Mouse (Mus musculus) kidney, adult 2 months (tissue): Measurements from ENCODE around the gene Ttc7b. TPM values are rescaled to one million over a fixed set of nuclear protein-coding genes. Genes with fewer than 3 reads are reported as not detected.

Source experiments
- DNase-seq: peaks from one replicate; pipeline ENCODE4 v3.0.0; 2021
- H3K27ac ChIP-seq: fragments of 200-500 bp; 2 replicates; pipeline ENCODE4 v1.5.1; 2012; ENCODE audit warnings: low read depth, low read length, control low read depth, inconsistent platforms; ENCODE audit not compliant: insufficient read depth
- H3K27me3 ChIP-seq: fragments of 200-500 bp; replicated peaks from 2 replicates; pipeline ENCODE4 v1.6.1; 2012; ENCODE audit warnings: mild to moderate bottlenecking, moderate library complexity, low read length, inconsistent platforms; ENCODE audit not compliant: control insufficient read depth, insufficient read depth
- H3K36me3 ChIP-seq: fragments of 200-500 bp; 2 replicates; pipeline ENCODE4 v1.6.1; 2012; ENCODE audit warnings: mild to moderate bottlenecking, moderate library complexity, low read length, inconsistent platforms; ENCODE audit not compliant: control insufficient read depth, insufficient read depth
- H3K4me1 ChIP-seq: fragments of 200-500 bp; 2 replicates; pipeline ENCODE4 v1.6.1; 2011; ENCODE audit warnings: low read length; ENCODE audit not compliant: control insufficient read depth, insufficient read depth
- H3K4me3 ChIP-seq: fragments of 200-500 bp; 2 replicates; pipeline ENCODE4 v1.5.1; 2011; ENCODE audit warnings: mild to moderate bottlenecking, low read depth, low read length, control low read depth; ENCODE audit not compliant: insufficient read depth
- CTCF ChIP-seq: fragments of 200-500 bp; conservative IDR thresholded peaks from 2 replicates; pipeline ENCODE4 v1.5.1; 2011; ENCODE audit warnings: low read depth, mild to moderate bottlenecking, control low read depth, low read length, moderate library complexity, mixed read lengths; ENCODE audit not compliant: insufficient read depth, insufficient read length
- POLR2A ChIP-seq: fragments of 200-500 bp; IDR thresholded peaks from one replicate; pipeline ENCODE4 v1.6.1; 2011; ENCODE audit warnings: low read depth, low read length, control low read depth
- WGBS: fragments of 180-500 bp; shearing (Covaris S2); methylation state at CpG from one replicate; pipeline ENCODE4 v1.1.7; 2018; 5-methylcytosine and 5-hydroxymethylcytosine counted together
- polyA plus RNA-seq: library from polyadenylated mRNA; depleted of rRNA; stranded (reverse); fragments of >200 nt; gene quantifications from 2 replicates; pipeline ENCODE4 v1.2.3, GENCODE M21; 2012

The Ttc7b gene
- polyA plus RNA-seq, 1 experiment, result 42.1 TPM

- Histone ChIP-seq H3K27ac (no peak overlapping the region), H3K4me1 (no peaks in the 10 kb centered on the region), H3K27me3 (no peaks in the 10 kb centered on the region), H3K36me3 (no peaks in the 10 kb centered on the region), H3K4me3 (no peak overlapping the region)
- 83% methylated on average over 9 of the region's 9 CpGs for WGBS
- DNase-seq, result peak; percentile 8
- TF ChIP-seq CTCF (no peak), POLR2A (no peak)
Observed at GRCm38 (mm10) chr12:100328557-100328956, 192.1 kb downstream of the Ttc7b start.

GRCm38 (mm10) chr12:100326732-100327131, 193.9 kb downstream of the Ttc7b start:
- H3K4me1 ChIP-seq, result no peaks in the 10 kb centered on the region
- no peaks in the 10 kb centered on the region for H3K27me3 ChIP-seq
- 73% methylated on average over 2 of the region's 2 CpGs for WGBS
- no peak overlapping the region for H3K27ac ChIP-seq
- H3K36me3 ChIP-seq, result no peaks in the 10 kb centered on the region
- H3K4me3 ChIP-seq, result no peak overlapping the region
- no peak for TF ChIP-seq POLR2A
- TF ChIP-seq CTCF, result no peak
- peak; percentile 23 for DNase-seq

GRCm38 (mm10) chr12:100325618-100326017, 195.0 kb downstream of the Ttc7b start:
- Histone ChIP-seq H3K36me3 (no peaks in the 10 kb centered on the region), H3K4me3 (no peak overlapping the region), H3K27ac (no peak overlapping the region), H3K4me1 (no peaks in the 10 kb centered on the region), H3K27me3 (no peaks in the 10 kb centered on the region)
- DNase-seq, result no peak
- 93% methylated on average over 4 of the region's 4 CpGs for WGBS
- TF ChIP-seq CTCF (no peak), POLR2A (no peak)

GRCm38 (mm10) chr12:100325212-100325611, 195.4 kb downstream of the Ttc7b start:
- no peaks in the 10 kb centered on the region for H3K27me3 ChIP-seq
- H3K36me3 ChIP-seq, result no peaks in the 10 kb centered on the region
- 78% methylated on average over 8 of the region's 8 CpGs for WGBS

GRCm38 (mm10) chr12:100323641-100324040, 197.0 kb downstream of the Ttc7b start:
- H3K36me3 ChIP-seq, result no peaks in the 10 kb centered on the region
- TF ChIP-seq CTCF (no peak), POLR2A (no peak)
- no peak overlapping the region for H3K4me3 ChIP-seq
- DNase-seq, result no peak
- no peaks in the 10 kb centered on the region for H3K27me3 ChIP-seq
- H3K27ac ChIP-seq, result no peak overlapping the region
- 81% methylated on average over 2 of the region's 2 CpGs for WGBS
- H3K4me1 ChIP-seq, result no peaks in the 10 kb centered on the region

More at GRCm38 (mm10) chr12:100325212-100325611, 195.4 kb downstream of the Ttc7b start:
- TF ChIP-seq CTCF (no peak), POLR2A (no peak)
- peak; percentile 10 for DNase-seq
- H3K27ac ChIP-seq, result no peak overlapping the region
- no peak overlapping the region for H3K4me3 ChIP-seq
- no peaks in the 10 kb centered on the region for H3K4me1 ChIP-seq

GRCm38 (mm10) chr12:100322225-100322624, 198.4 kb downstream of the Ttc7b start:
- Histone ChIP-seq H3K4me3 (no peak overlapping the region), H3K27ac (no peak overlapping the region), H3K4me1 (no peaks in the 10 kb centered on the region), H3K36me3 (no peaks in the 10 kb centered on the region), H3K27me3 (no peaks in the 10 kb centered on the region)
- DNase-seq, result no peak
- 95% methylated on average over 2 of the region's 2 CpGs for WGBS
- TF ChIP-seq CTCF, result no peak
- TF ChIP-seq POLR2A, result no peak

GRCm38 (mm10) chr12:100321545-100321944, 199.1 kb downstream of the Ttc7b start:
- 89% methylated on average over 4 of the region's 4 CpGs for WGBS

GRCm38 (mm10) chr12:100319746-100320145, 200.9 kb downstream of the Ttc7b start:
- Histone ChIP-seq H3K27ac (no peak overlapping the region), H3K4me1 (no peaks in the 10 kb centered on the region), H3K36me3 (no peaks in the 10 kb centered on the region), H3K27me3 (no peaks in the 10 kb centered on the region), H3K4me3 (no peak overlapping the region)
- DNase-seq, result no peak
- TF ChIP-seq CTCF, result no peak
- no peak for TF ChIP-seq POLR2A
- 92% methylated on average over 4 of the region's 4 CpGs for WGBS

More at GRCm38 (mm10) chr12:100321545-100321944, 199.1 kb downstream of the Ttc7b start:
- TF ChIP-seq POLR2A, result no peak
- no peak for TF ChIP-seq CTCF
- H3K27ac ChIP-seq, result no peak overlapping the region
- H3K36me3 ChIP-seq, result no peaks in the 10 kb centered on the region
- no peak for DNase-seq
- no peaks in the 10 kb centered on the region for H3K4me1 ChIP-seq
- no peak overlapping the region for H3K4me3 ChIP-seq
- H3K27me3 ChIP-seq, result no peaks in the 10 kb centered on the region
